Mouse (Mus musculus) CH12.LX (cell line): ENCODE data around the gene Plekha7.

Experiments used
- CTCF ChIP-seq, 2 experiments: IDR thresholded peaks in 1 of 2; conservative IDR thresholded peaks in 1 of 2; 2 replicates each; pipeline ENCODE4 v1.5.1; 2011 to 2012; ENCODE audit warnings: low read depth in 2 of 2, low read length in 2 of 2, improper control_type of control experiment in 1 of 2, inconsistent platforms in 1 of 2, mild to moderate bottlenecking in 1 of 2, moderate library complexity in 1 of 2
- JUND ChIP-seq: conservative IDR thresholded peaks from 2 replicates; pipeline ENCODE4 v1.6.1; 2011; ENCODE audit warnings: low read depth, low read length, improper control_type of control experiment
- MAFK ChIP-seq: IDR thresholded peaks from 2 replicates; pipeline ENCODE4 v1.6.1; 2011; ENCODE audit warnings: low read length, improper control_type of control experiment; ENCODE audit not compliant: insufficient replicate concordance
- RCOR1 ChIP-seq: conservative IDR thresholded peaks from 2 replicates; pipeline ENCODE4 v1.6.1; 2012; ENCODE audit warnings: low read depth, mild to moderate bottlenecking, inconsistent platforms, low read length, improper control_type of control experiment
- USF2 ChIP-seq: conservative IDR thresholded peaks from 2 replicates; pipeline ENCODE4 v1.6.1; 2011; ENCODE audit warnings: low read depth, low read length, improper control_type of control experiment
- ZC3H11A ChIP-seq: IDR thresholded peaks from 2 replicates; pipeline ENCODE4 v1.6.1; 2012; ENCODE audit warnings: low read depth, mild to moderate bottlenecking, inconsistent platforms, low read length, improper control_type of control experiment

- no peak for TF ChIP-seq USF2
- TF ChIP-seq MAFK = no peak
- TF ChIP-seq CTCF (conservative IDR thresholded peaks at IDR 0.05 in 1 of 2, IDR thresholded peaks at IDR 0.05 in 1 of 2; ENCODE audit: low read depth in 2 of 2, low read length in 2 of 2) = no peak
- TF ChIP-seq ZC3H11A = no peak
- no peak for TF ChIP-seq RCOR1
- no peak for TF ChIP-seq JUND
Measured at GRCm38 (mm10) chr7:116217747-116218146, 90.4 kb downstream of the Plekha7 start.
